Mouse (Mus musculus) left cerebral cortex, postnatal 25 days (tissue): ENCODE measurements at regions not wholly inside any gene's neighbourhood (a gene's known extent, or its start where the extent isn't known, plus 50 kb on each side); places are given as distances from the start of the nearest gene placed in this dataset.
A peak's percentile ranks its signal among the peaks of the same experiment; 100 is the strongest.
"Not testable (repeated sequence)": the region's sequence is repeated elsewhere in the genome, so short reads cannot be mapped to it uniquely, and the experiment has no call there.

Source experiments
- DNase-seq, 2 experiments: peaks; one replicate each; pipeline ENCODE4 v3.0.0; 2022; ENCODE audit warnings: low spot score in 2 of 2, mixed read lengths in 1 of 2
- intact Hi-C: fragments of 180-260 bp; cut with DNase I; formaldehyde crosslinking; loops from one replicate; pipeline ENCODE4 v1.15.1; 2025

DNA sequence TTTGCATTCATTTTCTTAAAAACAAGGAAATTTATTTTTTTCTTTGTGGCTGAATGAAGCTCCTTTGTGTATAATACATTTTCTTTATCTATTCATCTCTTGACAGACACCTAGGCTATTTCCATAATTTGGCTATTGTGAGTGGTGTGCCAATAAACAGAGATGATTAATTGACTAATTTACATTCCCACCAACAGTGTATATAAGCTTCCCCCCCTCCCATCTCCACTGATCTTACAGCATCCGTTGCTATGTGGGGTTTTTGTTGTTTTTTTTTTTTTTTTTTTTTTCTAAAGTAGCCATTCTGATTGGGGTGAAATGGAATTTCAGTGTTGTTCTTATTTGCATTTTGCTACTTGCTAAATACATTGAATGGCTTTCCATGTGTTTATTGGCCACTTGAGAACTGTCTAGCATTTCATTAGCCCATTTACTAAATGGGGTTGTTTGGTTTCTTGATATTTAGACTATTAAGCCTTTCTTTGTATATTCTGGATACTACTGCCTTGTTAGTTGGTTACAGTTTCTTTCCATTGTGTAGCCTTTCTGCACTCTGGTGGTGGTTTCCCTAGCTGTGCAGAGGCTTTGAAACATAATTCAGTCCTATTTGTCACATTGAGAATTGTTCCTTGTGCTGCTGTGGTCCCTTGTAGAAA lies 153.8 kb upstream of the Mad2l1 start:
- intact Hi-C loops = no loop called here
- DNase-seq = no peak

DNA sequence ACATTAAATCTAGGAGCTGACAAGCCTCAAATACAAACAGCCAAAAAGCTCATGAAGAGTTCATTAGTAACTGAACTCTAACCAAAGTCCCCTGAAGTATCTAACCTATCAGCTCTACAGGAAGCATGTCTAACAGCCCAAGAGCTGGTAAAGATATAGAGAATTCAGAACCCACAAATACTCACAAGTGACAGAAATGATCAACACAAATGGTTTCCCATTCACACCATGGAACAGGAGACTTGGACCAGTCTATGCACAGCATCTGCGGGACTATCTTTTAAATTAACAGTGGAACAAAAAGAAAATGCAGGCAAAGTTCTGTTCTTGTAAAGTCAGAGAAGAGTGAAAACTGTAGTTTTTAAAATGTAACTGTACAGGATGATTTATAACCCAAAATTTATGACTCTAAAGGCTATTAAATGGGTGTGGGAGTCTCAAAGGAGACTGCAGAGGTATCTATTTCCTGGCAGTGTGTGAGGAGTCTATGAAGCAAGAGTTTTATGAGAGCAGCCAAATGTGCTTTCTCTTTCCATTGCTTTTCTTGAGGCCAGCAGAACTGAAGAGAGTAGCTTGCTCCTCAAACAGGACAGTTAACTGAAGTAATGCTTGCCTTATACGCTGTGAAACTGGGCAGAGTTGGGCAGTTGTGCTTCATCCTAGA lies 152.7 kb upstream of the Mad2l1 start:
- DNase-seq = no peak
- intact Hi-C loops = no loop called here

DNA sequence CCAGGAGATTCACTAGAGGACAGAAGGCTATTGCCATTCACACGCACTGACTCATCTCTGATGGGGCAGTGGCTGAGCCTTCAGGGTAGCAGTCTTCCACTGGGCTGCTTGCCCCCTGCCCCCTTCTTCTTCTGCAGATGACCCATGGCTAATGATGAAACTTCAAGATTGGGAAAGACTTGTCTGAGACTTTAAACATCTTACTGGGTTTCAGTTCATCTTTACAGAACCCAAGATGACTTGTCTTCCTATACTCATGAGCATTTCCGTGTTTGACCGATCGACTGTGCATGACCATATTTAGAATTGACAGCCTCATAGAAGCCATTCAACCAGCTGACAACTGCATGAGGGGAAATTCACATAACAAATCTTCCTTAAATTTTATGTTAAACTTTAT lies 140.0 kb upstream of the Mad2l1 start:
- intact Hi-C loops = no loop called here
- DNase-seq = no peak

DNA sequence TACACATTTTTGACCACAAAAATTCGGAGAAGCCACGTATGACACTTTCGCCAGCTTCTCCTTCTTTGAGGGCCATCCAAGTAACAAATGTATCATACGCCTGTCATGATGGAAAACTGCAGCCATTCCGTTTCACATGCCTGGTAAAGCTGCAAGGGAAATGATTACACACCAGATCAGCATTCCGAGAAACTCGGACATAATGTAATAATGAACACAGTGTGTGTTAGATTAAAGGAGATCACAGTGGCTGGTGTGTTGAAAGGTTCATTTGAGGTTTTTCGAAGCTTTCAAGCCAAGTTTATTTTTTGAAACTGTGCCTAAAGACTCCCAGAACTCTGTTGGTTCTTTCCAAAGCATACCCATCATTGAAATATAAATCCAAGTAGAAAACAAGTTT lies 137.8 kb upstream of the Mad2l1 start:
- intact Hi-C loops = no loop called here
- no peak for DNase-seq

DNA sequence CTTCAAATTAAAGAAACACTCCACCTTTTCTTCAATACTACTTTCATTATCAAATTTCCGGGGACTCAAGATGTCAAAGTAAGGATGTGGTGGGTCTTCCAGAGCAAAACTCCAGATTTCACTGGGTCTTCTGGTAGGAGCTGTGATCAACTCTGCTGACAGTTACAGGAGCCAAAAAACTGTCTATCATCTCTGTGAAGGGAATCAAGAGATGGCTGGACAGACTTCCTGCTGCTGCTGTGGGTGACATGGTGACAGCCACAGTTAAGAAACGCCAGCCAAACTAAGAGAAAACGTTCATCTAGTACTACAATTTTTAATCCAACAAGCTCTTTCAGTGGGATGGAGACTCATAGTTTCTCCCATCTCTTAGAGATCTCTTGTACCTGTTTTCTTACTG lies 136.5 kb upstream of the Mad2l1 start:
- no peak for DNase-seq
- intact Hi-C loops = no loop called here

DNA sequence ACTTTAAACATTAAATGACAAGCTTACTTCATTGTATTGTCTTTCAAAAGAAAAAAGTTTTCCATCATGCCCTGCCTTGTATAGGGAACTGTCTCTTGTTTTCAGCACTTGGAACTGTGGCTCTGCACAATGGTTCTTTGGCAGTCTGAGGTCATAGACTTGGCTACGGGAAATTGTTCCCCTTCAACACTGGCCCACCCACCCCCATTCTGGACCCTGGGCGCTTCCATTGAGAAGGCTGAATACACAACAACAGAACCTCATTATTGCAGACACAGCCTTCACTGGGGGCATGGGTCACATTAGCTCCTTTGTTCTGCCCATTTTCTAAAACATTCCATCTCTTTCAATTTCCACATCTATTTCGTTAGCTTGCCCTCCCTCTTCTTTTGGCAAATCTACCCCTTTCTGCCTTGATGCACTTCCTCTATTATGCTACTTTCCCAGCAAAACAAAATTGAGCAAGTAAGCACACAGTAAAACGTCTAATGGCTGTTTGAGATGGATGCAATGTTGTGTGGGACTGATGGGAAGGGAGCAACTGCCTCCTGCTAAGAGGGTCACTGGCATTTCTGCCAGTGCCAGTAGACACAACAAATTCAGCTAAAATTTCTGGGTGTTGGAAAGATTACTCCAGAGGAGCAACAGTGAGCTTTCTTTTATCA lies 136.0 kb upstream of the Mad2l1 start:
- intact Hi-C loops = no loop called here
- DNase-seq = peak in 1 of 2 experiments; percentile 5

DNA sequence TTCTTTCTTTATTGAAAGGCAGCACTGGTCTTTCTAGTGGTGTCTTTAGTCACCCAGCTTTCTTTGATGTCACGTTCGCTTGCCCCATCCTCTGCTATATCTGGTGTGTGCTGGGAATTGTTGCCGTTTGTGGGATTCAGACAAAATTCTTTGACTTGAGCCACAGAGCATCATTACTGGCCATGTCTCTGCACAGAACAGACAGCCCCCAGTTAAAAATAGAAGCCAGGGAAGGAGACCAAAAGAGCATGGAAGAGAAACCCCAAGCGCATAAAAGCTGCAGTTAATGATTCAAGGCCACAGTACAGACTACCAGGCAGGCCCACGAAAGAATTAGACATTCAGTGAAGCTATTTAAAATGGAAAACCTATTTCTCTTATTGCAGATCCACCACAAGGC lies 133.7 kb upstream of the Mad2l1 start:
- intact Hi-C loops = no loop called here
- no peak for DNase-seq

DNA sequence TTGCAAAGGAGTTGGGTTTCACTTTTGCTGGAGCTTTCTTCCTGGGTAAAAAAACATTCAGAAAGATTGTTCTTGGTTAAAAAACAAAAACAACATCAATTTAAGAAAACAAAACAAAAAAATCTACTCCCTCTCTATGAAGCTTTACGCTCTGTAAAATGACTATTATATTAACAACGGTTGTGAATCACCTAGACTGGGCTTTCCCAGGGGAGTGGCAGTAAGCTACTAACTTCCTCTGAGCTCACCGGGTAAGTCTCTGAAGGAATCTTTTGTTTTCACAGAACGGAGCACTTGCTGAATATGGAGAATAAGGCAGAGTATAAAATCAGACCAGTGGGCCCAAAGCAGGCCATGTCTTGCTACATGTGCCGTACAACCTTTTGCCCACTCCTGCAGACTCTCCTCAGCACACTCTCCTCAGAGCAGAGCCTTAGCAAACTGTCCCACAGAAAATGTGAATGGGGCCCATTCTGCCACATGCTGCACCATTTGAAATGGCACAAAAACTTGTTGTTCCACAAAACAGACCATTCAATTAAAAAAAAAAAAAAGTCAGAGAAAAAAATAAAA lies 133.2 kb upstream of the Mad2l1 start:
- DNase-seq = no peak
- intact Hi-C loops = no loop called here

DNA sequence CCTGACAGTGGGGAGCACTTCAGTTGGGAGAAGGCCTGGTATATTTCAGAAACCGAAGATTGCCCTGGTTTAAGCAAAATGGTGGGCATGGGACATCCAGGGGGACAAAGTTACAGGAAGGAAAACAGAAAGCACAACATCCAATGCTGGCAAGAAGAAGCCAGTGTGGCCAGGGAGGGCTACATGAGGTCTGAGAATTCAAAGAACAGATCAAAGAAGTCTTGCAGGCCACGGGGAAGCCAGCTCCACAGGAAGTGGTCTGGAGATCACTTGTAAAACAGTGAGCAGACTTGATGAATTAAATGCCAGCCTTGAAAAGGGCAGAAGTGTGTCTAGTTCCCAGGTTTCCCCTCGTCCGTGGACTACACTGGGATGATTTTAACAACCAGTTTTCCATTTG lies 120.4 kb upstream of the Mad2l1 start:
- intact Hi-C loops = no loop called here
- DNase-seq = no peak

DNA sequence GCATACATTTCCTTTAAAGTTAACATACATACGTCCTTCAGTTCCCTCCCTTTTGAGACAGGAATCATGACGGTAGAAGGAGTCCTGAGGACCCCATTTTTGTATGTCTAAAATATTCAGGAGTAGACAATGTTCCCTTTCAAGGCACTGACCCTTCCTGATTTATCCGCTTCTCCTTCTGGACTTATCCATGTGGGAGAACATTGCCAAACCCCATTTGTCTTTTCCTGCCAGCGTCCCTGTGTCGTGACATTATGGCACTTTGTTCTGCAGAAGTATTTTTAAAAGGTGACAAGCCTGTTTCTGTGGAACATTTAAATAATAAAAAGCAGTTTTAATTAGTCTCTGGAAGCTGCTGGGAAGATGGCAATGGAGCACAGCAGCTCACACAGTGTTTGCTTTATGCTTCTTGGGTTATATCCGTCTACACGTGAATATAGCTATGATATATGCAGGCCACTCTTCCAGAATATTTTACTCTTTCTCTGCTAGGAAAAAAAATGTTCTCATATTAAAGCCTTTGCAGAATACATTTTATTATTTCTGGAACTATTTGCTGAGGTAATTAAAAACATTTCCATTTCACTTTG lies 115.6 kb upstream of the Mad2l1 start:
- intact Hi-C loops = no loop called here
- DNase-seq = no peak

DNA sequence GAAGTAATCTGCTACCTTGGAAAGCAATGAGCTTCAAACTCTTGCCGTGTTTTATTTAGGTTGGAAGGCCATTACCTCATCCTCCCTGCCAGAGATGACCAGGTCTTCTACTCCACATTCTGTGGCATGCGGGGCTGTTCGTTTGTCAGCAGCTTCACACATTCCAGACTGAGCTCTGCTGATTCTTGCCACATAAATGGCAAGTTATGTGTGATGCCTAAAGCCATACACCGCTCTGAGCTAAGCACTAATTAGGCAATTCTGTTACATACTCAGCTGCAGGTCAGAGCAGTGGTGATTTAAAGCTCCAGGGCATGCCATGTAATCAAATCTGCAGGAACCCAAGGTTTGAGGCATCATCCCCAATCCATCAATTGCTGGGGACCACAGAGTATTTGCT lies 106.8 kb upstream of the Mad2l1 start:
- DNase-seq = no peak
- intact Hi-C loops = no loop called here

DNA sequence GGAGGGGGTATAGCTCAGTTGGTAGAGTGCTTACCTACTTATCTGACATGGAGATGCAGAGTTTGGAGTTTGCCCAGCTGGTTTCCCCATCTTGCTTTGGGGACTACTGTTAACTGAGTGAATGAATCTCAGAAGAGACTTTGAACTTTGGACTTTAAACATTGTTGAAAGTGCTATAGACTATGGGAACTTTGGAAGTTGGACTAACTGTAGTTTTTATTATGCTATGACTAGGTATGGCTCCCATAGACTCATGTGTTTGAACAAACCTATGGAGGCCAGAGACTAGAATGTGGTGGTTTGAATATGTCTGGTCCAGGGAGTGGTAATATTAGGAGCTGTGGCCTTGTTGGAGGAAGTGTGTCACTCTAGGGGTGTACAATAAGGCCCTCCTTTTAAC lies 84.8 kb upstream of the Mad2l1 start:
- intact Hi-C loops = loop anchor here (5.0 kb wide), 1 partner anchor 793 kb away; no protein-coding TSS in a partner anchor
- not testable (repeated sequence) for DNase-seq

DNA sequence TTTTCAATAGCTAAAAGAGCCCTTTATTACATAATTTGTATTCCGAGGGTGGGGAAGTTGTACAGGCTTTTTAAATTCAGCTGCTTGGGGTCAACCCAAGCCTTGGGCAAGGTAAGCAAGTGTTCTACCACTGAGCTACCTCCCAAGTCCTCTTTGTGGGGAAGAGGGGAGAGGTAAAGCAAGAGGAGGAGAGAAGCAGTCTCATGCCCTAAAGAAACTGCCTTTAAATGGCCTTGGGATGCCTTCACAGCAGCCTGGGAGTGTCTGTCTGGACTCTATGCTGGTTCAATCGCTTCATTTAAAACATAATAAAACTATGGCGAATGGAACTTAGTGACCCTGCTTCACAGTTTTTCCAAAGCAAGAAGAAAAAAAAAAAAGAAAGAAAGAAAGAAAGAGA lies 77.0 kb upstream of the Mad2l1 start:
- intact Hi-C loops = no loop called here
- DNase-seq = no peak

DNA sequence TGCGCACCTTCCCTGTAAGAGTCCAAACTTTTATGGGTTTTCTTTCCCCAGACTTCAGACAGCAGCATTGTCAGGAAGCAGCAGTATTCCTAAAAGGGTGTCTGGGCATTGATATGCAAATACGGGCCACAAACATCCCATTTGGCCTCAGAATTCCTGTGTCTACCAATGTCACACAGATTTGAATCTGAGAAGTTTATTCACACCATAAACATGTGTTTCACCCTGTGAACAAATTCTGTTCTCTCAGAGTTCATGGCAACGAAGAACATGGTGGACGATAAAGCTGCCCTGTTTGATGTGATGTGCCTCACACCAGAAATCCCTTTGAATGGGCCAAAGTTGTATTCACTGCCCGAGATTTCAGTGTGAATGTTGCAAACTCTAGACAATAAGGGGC lies 70.7 kb upstream of the Mad2l1 start:
- DNase-seq = no peak
- intact Hi-C loops = no loop called here

DNA sequence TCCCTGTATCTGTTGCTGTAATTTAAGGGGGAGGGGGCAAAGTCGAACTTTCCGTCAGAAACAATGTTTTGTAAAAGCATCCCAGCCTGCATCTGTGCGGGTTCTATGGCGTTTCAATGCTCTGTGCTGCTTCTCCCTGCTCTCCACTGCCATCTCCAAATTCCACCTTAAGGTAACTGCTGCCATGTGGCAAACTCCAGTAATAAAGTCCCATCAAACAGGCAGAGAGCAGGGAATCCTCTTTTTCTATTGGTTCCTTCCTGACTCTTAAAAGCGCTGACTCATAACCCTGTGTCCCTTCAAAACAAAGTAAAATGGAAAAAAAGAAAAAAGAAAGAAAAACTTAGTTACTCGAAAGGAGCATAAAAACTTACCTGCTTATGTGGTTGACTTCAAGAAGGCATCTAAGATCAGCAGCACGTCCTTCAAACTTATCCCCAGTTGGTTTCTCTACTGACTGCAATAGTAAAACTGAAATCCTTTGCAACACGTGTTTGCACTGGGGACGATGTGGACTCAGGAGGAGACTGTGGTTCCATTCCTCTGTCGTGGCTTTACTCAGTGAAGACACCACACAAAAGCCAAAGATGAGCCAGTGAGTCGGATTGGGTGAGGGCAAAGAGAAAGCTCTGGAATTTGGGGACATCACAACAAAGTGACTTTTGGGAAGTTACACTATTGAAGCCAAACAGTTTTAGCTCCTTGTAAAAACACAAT lies 69.9 kb upstream of the Mad2l1 start:
- DNase-seq = no peak
- intact Hi-C loops = loop anchor here (5.0 kb wide), 4 partner anchors 603 to 1338 kb away; no protein-coding TSS in a partner anchor

DNA sequence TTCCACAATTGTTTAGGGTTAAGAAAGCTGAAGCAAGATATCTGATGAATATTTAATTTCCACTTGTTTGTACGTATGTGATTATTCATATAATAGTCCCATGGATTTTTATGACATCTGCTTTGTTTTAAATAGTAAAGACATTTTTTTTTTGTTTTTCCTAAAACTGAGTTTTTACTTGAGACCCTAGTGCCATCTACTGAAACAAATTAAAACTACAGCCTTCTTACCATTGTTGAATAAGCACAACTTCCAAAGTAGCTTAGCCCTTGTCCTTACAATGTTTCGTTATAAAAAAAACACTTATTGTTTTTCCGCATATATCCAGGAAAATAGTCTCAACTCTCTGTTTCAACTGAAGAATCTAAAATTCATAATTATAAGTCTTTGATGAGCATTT lies 68.4 kb upstream of the Mad2l1 start:
- intact Hi-C loops = loop anchor here (5.0 kb wide), 4 partner anchors 604 to 1339 kb away; no protein-coding TSS in a partner anchor
- peak in 1 of 2 experiments; percentile 20 for DNase-seq

DNA sequence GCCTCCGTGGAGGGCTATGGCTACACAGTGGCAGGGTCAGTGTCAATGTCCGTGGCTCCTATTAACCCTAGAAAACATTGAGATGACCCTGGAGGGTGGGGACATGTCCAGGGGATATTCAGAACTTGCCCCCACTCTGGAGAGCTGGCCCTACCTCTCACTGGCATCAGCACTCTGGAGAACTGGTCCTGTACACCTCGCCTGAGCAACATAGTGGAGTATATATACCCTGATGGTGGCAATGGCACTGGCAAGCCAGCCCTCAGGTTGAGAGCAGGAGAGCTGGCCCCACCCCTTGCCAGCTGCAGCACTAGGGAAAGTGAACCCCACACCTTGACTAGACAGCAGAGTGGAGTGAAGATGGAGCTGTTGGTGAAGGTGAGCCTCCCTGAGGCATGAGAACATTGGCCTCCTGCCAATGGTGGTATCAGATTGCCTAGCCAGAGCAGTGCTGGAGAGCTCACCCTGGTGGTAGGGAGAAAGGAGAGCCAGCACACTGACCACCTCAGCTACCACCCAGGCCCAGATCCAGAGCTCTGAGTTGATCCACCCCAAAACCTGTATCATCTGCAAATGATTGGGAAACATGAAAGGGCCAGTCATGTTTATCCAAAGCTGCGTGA lies 64.5 kb upstream of the Mad2l1 start:
- no peak for DNase-seq
- intact Hi-C loops = no loop called here

DNA sequence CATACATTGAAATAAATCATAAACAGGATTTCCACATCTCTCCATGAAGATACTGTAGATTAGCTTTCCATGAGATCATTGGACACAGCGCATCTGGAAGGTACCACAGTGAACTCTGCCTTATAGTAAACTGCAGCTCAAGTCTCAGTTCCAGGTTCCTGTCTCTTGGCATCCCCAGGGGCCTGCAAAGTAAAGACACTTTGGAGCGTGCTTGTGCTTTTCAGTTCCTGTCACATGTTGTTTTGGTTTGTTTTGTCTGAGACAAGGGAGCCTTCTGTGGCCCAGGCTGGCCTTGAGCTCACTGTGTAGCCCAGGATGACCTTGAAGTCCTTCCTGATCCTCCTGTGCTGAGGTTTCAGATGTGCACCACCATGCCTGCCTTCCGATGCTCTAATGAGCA lies 63.4 kb upstream of the Mad2l1 start:
- intact Hi-C loops = no loop called here
- no peak for DNase-seq

DNA sequence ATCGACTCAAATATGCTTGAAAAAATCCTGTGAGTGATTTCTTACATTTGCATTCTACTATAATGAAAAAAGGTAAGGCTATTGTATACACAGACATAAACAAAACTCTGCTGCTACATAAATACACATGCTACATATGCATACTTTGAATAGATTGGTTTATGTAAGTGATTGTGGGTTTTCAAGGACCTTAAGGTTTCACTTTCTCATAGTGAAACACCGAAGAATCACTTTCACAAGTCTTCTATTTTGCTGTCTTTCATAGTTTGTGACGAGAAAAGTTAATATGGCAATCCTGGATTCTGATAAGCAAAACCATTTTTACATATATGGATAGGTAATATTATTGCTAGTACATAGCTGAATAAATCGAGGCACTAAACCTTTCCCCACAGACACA lies 62.5 kb upstream of the Mad2l1 start:
- no peak for DNase-seq
- intact Hi-C loops = no loop called here
